Mouse (Mus musculus) heart, adult 2 months (tissue): ENCODE results near the gene Cpsf4l.

Experiments
- CTCF ChIP-seq: fragments of 200-600 bp; IDR thresholded peaks from 2 replicates; pipeline ENCODE4 v1.8.1; 2022; ENCODE audit warnings: antibody characterized with exemption, mild to moderate bottlenecking, moderate library complexity
- POLR2A ChIP-seq: fragments of 200-500 bp; IDR thresholded peaks from 2 replicates; pipeline ENCODE4 v1.6.1; 2011; ENCODE audit warnings: mild to moderate bottlenecking, low read depth, low read length, control low read depth; ENCODE audit not compliant: insufficient read depth

- TF ChIP-seq CTCF (no peak), POLR2A (no peak)
These were observed 39.1 kb upstream of the Cpsf4l start for GRCm38 (mm10) chr11:113748797-113749521.
